Mouse (Mus musculus): ENCODE results near the gene Atp5e.

GRCm38 (mm10) chr2:174436076-174436701, 27.7 kb downstream of the Atp5e start:
- TF ChIP-seq POLR2A (IDR thresholded peaks at IDR 0.05; ENCODE audit: low read depth, low read length) (no peak), CTCF (conservative IDR thresholded peaks at IDR 0.05; ENCODE audit: insufficient read depth, insufficient read length, low read depth, low read length) (no peak)

Measured in kidney, adult 2 months (tissue).